Mouse (Mus musculus) cerebellum, postnatal 14 days (tissue): ENCODE data around the gene C130050O18Rik.

ENCODE experiments used
- DNase-seq, 2 experiments: peaks; one replicate each; pipeline ENCODE4 v3.0.0; 2021; ENCODE audit warnings: mixed read lengths in 2 of 2

C130050O18Rik gene

GRCm38 (mm10) chr5:139404801-139405401, at the start of gene C130050O18Rik:
TSS of gene C130050O18Rik (plus strand) at chr5:139405280.
- DNase-seq: no peak

- peak; percentile 74 to 82 for DNase-seq
Observed at GRCm38 (mm10) chr5:139358653-139359052, 46.4 kb upstream of the C130050O18Rik start.

- DNase-seq: no peak
Observed at GRCm38 (mm10) chr5:139359244-139359643, 45.8 kb upstream of the C130050O18Rik start.

- DNase-seq: peak; percentile 84 to 86
Observed at GRCm38 (mm10) chr5:139363858-139364257, 41.2 kb upstream of the C130050O18Rik start.

GRCm38 (mm10) chr5:139364260-139364910, 40.7 kb upstream of the C130050O18Rik start:
- peak; percentile 99 to 100 for DNase-seq

GRCm38 (mm10) chr5:139364911-139365571, 40.0 kb upstream of the C130050O18Rik start:
- peak in 1 of 2 experiments; percentile 68 for DNase-seq

- no peak for DNase-seq
Observed at GRCm38 (mm10) chr5:139365827-139366226, 39.3 kb upstream of the C130050O18Rik start.

- no peak for DNase-seq
Observed at GRCm38 (mm10) chr5:139366484-139366883, 38.6 kb upstream of the C130050O18Rik start.

GRCm38 (mm10) chr5:139367884-139368458, 37.1 kb upstream of the C130050O18Rik start:
- DNase-seq: no peak

GRCm38 (mm10) chr5:139368638-139369320, 36.3 kb upstream of the C130050O18Rik start:
- DNase-seq: no peak

- no peak for DNase-seq
Observed at GRCm38 (mm10) chr5:139370336-139370735, 34.7 kb upstream of the C130050O18Rik start.

- no peak for DNase-seq
Observed at GRCm38 (mm10) chr5:139371118-139371517, 34.0 kb upstream of the C130050O18Rik start.

GRCm38 (mm10) chr5:139371631-139372401, 33.3 kb upstream of the C130050O18Rik start:
- DNase-seq: peak; percentile 90 to 93

- DNase-seq: no peak
Observed at GRCm38 (mm10) chr5:139373126-139373525, 32.0 kb upstream of the C130050O18Rik start.

- no peak for DNase-seq
Observed at GRCm38 (mm10) chr5:139373889-139374444, 31.1 kb upstream of the C130050O18Rik start.

- DNase-seq: no peak
Observed at GRCm38 (mm10) chr5:139374841-139375240, 30.2 kb upstream of the C130050O18Rik start.

- peak in 1 of 2 experiments; percentile 66 for DNase-seq
Observed at GRCm38 (mm10) chr5:139377468-139378270, 27.4 kb upstream of the C130050O18Rik start, which contains the start of gene Gpr146. TSS of gene Gpr146 (plus strand) at chr5:139377697.

- no peak for DNase-seq
Observed at GRCm38 (mm10) chr5:139378271-139378556, 26.9 kb upstream of the C130050O18Rik start.

- no peak for DNase-seq
Observed at GRCm38 (mm10) chr5:139378986-139379629, 26.0 kb upstream of the C130050O18Rik start.

GRCm38 (mm10) chr5:139379771-139380384, 25.2 kb upstream of the C130050O18Rik start:
- no peak for DNase-seq
